Mouse (Mus musculus): ENCODE results near the gene Racgap1.
A peak's percentile ranks its signal among the peaks of the same experiment; 100 is the strongest.

Gene Racgap1

GRCm38 (mm10) chr15:99615246-99615645 is 36.2 kb downstream of the Racgap1 start:
- DNase-seq = no peak

GRCm38 (mm10) chr15:99614753-99615152 is 36.7 kb downstream of the Racgap1 start:
- DNase-seq = no peak

GRCm38 (mm10) chr15:99614273-99614672 is 37.2 kb downstream of the Racgap1 start:
- no peak for DNase-seq

- DNase-seq = no peak
Measured at GRCm38 (mm10) chr15:99611563-99611962, 39.9 kb downstream of the Racgap1 start.

- no peak for DNase-seq
Measured at GRCm38 (mm10) chr15:99608382-99609125, 42.9 kb downstream of the Racgap1 start.

- DNase-seq = no peak
Measured at GRCm38 (mm10) chr15:99607388-99608113, 43.9 kb downstream of the Racgap1 start.

GRCm38 (mm10) chr15:99606515-99606914 is 44.9 kb downstream of the Racgap1 start:
- DNase-seq = peak; percentile 50

GRCm38 (mm10) chr15:99605595-99605994 is 45.9 kb downstream of the Racgap1 start:
- no peak for DNase-seq

GRCm38 (mm10) chr15:99603216-99603615 is 48.2 kb downstream of the Racgap1 start:
- no peak for DNase-seq

- DNase-seq = no peak
Measured at GRCm38 (mm10) chr15:99602206-99602820, 49.1 kb downstream of the Racgap1 start.

GRCm38 (mm10) chr15:99601823-99602120 is 49.7 kb downstream of the Racgap1 start:
- no peak for DNase-seq

- DNase-seq = no peak
Measured at GRCm38 (mm10) chr15:99600986-99601822, 50.3 kb downstream of the Racgap1 start, which contains the start of gene Aqp6. TSS of gene Aqp6 (plus strand) at chr15:99601400.

GRCm38 (mm10) chr15:99599245-99600070 is 52.0 kb downstream of the Racgap1 start:
- no peak for DNase-seq

- DNase-seq = no peak
Measured at GRCm38 (mm10) chr15:99597596-99597995, 53.9 kb downstream of the Racgap1 start.

GRCm38 (mm10) chr15:99596841-99597240 is 54.6 kb downstream of the Racgap1 start:
- DNase-seq = no peak

GRCm38 (mm10) chr15:99596056-99596687 is 55.3 kb downstream of the Racgap1 start:
- peak; percentile 82 for DNase-seq

- no peak for DNase-seq
Measured at GRCm38 (mm10) chr15:99594951-99595350, 56.5 kb downstream of the Racgap1 start.

GRCm38 (mm10) chr15:99592877-99593276 is 58.6 kb downstream of the Racgap1 start:
- no peak for DNase-seq

- no peak for DNase-seq
Measured at GRCm38 (mm10) chr15:99592177-99592576, 59.3 kb downstream of the Racgap1 start.

GRCm38 (mm10) chr15:99590429-99591084 is 60.9 kb downstream of the Racgap1 start, which contains the start of gene Aqp5:
TSS of gene Aqp5 (plus strand) at chr15:99590782.
- DNase-seq = no peak

GRCm38 (mm10) chr15:99589704-99590103 is 61.8 kb downstream of the Racgap1 start:
- no peak for DNase-seq

Data from right cerebral cortex, postnatal 25 days (tissue).